Mouse (Mus musculus): Measurements from ENCODE around the gene Gramd1b.

DNA sequence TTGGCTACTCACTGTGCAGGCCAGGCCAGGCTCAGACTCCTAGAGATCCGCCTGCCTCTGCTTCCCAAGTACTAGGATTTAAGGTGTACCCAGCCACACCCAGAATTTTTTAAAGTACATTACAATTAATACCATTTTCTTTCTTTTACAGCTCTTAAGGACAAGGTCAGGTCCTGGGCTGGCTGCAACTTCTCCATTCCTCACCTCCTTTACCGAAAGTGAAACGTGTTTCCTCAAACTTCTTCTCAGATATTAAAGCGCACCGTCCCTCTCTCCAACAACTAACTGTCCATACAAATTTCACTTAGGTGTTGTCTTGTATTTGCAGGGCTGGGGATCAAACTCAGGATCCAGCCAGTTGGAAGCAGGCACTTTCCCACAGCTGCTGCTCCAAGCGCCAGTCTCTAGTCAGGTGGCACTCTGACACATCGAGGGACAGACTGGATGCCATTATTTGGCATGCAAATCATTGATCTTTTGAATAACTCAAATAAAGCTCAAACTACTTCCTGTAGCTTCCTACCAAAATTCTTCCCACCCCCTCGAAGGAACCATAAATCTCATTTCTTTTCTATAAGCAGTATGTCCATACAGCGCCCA is 188.0 kb downstream of the Gramd1b start:
- TF ChIP-seq POLR2A (IDR thresholded peaks at IDR 0.05; ENCODE audit: insufficient read depth, low read depth, low read length) (no peak), CTCF (IDR thresholded peaks at IDR 0.05; ENCODE audit: insufficient read depth, low read depth, low read length) (no peak)
